Mouse (Mus musculus) layer of hippocampus, adult 2 months (tissue): ENCODE results near the gene Plk1. TPM values are rescaled to one million over a fixed set of nuclear protein-coding genes. Genes with fewer than 3 reads are reported as not detected.

Experiments used
- DNase-seq, 2 experiments: peaks; one replicate each; pipeline ENCODE4 v3.0.0; 2022; ENCODE audit warnings: low spot score in 2 of 2
- H3K27ac ChIP-seq: fragments of 200-600 bp; 2 replicates; pipeline ENCODE4 v1.8.1; 2022
- H3K4me3 ChIP-seq: fragments of 200-600 bp; 2 replicates; pipeline ENCODE4 v1.8.1; 2022; ENCODE audit warnings: mild to moderate bottlenecking
- CTCF ChIP-seq: fragments of 200-600 bp; conservative IDR thresholded peaks from 2 replicates; pipeline ENCODE4 v1.8.1; 2022; ENCODE audit warnings: antibody characterized with exemption, mild to moderate bottlenecking, moderate library complexity
- long read RNA-seq, 2 experiments: library from polyadenylated mRNA; stranded (forward); transcript quantifications; one replicate each; pipeline ENCODE4 v2.0.0; 2021; ENCODE audit warnings: borderline mapping rate in 2 of 2
- total RNA-seq, 2 experiments: library from RNA; stranded (reverse); gene quantifications; 2 replicates each; pipeline ENCODE4 v1.2.3; 2021

The Plk1 gene
- 1 to 10 TPM; 2.1 to 2.9 TPM for total RNA-seq
- long read RNA-seq, experiment 1, partial matches to known transcripts: 1 of 3 reads
- long read RNA-seq, experiment 1, other reads (novel, unspliced or antisense): 2 of 3 reads
- long read RNA-seq, experiment 2, partial matches to known transcripts: 1 of 2 reads
- long read RNA-seq, experiment 2, other reads (novel, unspliced or antisense): 1 of 2 reads

GRCm38 (mm10) chr7:122158915-122159902 lies at the start of gene Plk1:
Gene Plk1 (plus strand): TSS chr7:122159439.
- peak within 1 kb of the TSS; percentile 77 for H3K27ac ChIP-seq

GRCm38 (mm10) chr7:122123518-122123917 lies 35.7 kb upstream of the Plk1 start:
- no peak overlapping the region for H3K4me3 ChIP-seq
- H3K27ac ChIP-seq: no peak overlapping the region
- no peak for TF ChIP-seq CTCF
- DNase-seq: no peak

More at GRCm38 (mm10) chr7:122158915-122159902, at the start of gene Plk1:
- peak within 1 kb of the TSS; percentile 65 for H3K4me3 ChIP-seq
- peak; percentile 73 to 74 for DNase-seq
- TF ChIP-seq CTCF: 0 out of 2 replicates have a peak, but pooled peaks have one; percentile 23

GRCm38 (mm10) chr7:122125636-122126035 lies 33.6 kb upstream of the Plk1 start:
- no peak for DNase-seq
- Histone ChIP-seq H3K27ac (no peak overlapping the region), H3K4me3 (no peak overlapping the region)
- TF ChIP-seq CTCF: peak; percentile 44

GRCm38 (mm10) chr7:122126946-122127345 lies 32.3 kb upstream of the Plk1 start:
- no peak overlapping the region for H3K4me3 ChIP-seq
- no peak overlapping the region for H3K27ac ChIP-seq
- no peak for TF ChIP-seq CTCF
- no peak for DNase-seq

GRCm38 (mm10) chr7:122131834-122132233 lies 27.4 kb upstream of the Plk1 start:
- Histone ChIP-seq H3K27ac (no peak overlapping the region), H3K4me3 (no peak overlapping the region)
- no peak for TF ChIP-seq CTCF
- no peak for DNase-seq

GRCm38 (mm10) chr7:122132497-122133337 lies 26.5 kb upstream of the Plk1 start, which contains the start of the genes Palb2 and Dctn5:
Gene Palb2 (minus strand): TSS chr7:122132985.
Gene Dctn5 (plus strand): TSS chr7:122133041.
- H3K27ac ChIP-seq: peak within 1 kb of the TSS; percentile 92
- H3K4me3 ChIP-seq: peak within 1 kb of the TSS; percentile 93
- no peak for TF ChIP-seq CTCF
- peak; percentile 97 to 98 for DNase-seq

GRCm38 (mm10) chr7:122133338-122133625 lies 26.0 kb upstream of the Plk1 start:
- no peak for TF ChIP-seq CTCF
- Histone ChIP-seq H3K27ac (peak overlapping the region; percentile 92), H3K4me3 (peak overlapping the region; percentile 93)
- no peak for DNase-seq

- Histone ChIP-seq H3K4me3 (no peak overlapping the region), H3K27ac (no peak overlapping the region)
- no peak for DNase-seq
- peak; percentile 69 for TF ChIP-seq CTCF
These were observed 24.2 kb upstream of the Plk1 start for GRCm38 (mm10) chr7:122135070-122135469.

GRCm38 (mm10) chr7:122137071-122137470 lies 22.2 kb upstream of the Plk1 start:
- H3K4me3 ChIP-seq: no peak overlapping the region
- TF ChIP-seq CTCF: no peak
- no peak overlapping the region for H3K27ac ChIP-seq
- no peak for DNase-seq

GRCm38 (mm10) chr7:122138190-122138589 lies 21.0 kb upstream of the Plk1 start:
- TF ChIP-seq CTCF: no peak
- H3K4me3 ChIP-seq: no peak overlapping the region
- H3K27ac ChIP-seq: no peak overlapping the region
- DNase-seq: no peak

- TF ChIP-seq CTCF: no peak
- H3K4me3 ChIP-seq: no peak overlapping the region
- H3K27ac ChIP-seq: no peak overlapping the region
- no peak for DNase-seq
These were observed 18.2 kb upstream of the Plk1 start for GRCm38 (mm10) chr7:122140991-122141390.

- Histone ChIP-seq H3K27ac (no peak overlapping the region), H3K4me3 (no peak overlapping the region)
- no peak for DNase-seq
- TF ChIP-seq CTCF: no peak
These were observed 6.8 kb upstream of the Plk1 start for GRCm38 (mm10) chr7:122152473-122152872.
